Mouse (Mus musculus): Measurements from ENCODE around the gene Dvl2.

DNA sequence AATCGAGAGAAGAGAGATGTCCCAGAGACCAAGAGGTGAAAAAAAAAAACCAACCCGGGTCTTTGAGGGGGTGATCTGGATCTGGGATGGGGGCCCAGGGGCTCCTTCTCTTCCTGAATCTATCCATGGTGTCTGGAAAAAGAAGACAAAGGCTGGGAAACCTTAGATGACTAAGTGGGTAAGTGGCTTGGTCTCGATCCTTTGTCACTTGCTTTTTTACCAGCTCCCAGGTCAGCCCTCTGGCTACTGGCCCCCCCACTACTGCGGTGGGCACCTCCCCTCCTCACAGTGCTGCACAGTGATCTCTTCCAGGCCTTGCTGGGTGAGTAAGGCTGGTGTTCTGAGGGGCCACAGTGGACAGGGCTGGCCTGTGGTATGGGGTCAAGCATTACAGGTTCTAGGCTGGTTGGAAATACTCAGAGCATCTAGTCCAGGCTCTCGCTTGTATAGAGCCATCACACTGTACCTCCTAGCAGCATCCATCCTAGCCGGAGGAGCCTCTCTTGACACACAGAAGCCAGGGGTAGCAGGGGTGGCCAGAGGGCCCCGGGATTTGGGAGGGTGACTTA lies 16.9 kb downstream of the Dvl2 start:
- TF ChIP-seq GATA1 (IDR thresholded peaks at IDR 0.05; ENCODE audit: borderline replicate concordance, low read length): no peak
- TF ChIP-seq FLI1 (IDR thresholded peaks at IDR 0.05; ENCODE audit: low read length): no peak
